Mouse (Mus musculus): Measurements from ENCODE around the gene Gm4907.
"Not testable (repeated sequence)": the region's sequence is repeated elsewhere in the genome, so short reads cannot be mapped to it uniquely, and the experiment has no call there.

Gene Gm4907

DNA sequence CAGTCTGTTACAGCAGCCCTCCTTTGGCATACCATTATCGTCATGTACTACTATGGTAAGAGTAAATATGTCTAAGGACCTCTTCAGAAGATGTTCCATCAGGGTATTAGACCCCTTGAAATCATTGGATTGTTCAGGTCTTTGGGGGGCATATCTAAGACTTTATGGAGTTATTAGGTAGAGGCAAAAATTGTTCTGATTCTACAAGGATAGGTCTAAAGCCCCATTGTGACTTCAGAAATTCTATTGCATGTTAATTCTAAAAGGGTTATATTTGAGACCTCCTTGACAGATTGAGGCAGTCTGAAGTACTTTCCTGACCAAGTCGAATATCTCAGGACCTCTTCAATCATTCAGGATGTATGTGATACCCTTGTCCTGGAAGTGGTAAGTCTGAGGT, at the start of gene Gm4907:
Gene Gm4907 (plus strand): TSS at position 301 of the 400 bp plus-strand sequence.
- not testable (repeated sequence) for DNase-seq (ENCODE audit: low read depth)

DNA sequence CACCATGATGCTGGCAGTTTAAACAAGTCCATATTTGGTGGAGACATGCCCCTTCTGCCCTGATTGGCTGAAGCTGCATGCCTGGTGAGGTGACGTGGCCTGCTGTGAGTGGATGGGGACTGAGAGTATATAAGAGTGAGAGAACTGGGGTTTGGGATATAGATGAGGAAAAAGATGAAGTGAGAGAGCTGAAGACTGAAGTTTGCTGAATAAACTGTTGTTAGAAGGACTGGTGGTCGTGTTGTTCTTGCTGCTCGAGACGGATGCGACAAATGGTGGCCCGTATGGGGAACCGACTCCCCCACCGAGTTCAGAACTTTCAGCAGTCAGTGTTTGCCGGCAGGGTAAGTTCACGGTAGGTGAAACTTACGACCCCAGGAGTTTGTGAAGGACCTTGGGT, 48.6 kb upstream of the Gm4907 start:
- not testable (repeated sequence) for DNase-seq (ENCODE audit: low read depth)

DNA sequence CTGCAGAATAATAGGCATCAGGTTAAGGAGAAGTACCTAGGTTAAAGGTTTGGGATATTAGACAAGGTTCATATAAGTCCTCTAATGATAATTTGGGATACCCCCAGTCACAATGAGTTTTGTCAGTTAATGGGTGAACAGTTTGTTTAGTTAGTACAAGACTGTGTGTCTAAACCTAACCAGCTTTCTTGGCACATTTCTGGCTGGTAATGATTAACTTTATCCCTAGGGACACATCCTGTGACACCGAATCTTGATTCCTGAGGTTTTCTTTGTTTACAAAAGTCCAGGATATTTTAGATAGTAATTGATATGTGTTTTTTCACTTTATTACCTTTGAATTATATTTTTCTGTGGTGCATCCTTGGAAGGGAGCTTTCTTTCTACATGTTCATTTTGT, 41.4 kb upstream of the Gm4907 start:
- DNase-seq (ENCODE audit: low read depth): no peak

DNA sequence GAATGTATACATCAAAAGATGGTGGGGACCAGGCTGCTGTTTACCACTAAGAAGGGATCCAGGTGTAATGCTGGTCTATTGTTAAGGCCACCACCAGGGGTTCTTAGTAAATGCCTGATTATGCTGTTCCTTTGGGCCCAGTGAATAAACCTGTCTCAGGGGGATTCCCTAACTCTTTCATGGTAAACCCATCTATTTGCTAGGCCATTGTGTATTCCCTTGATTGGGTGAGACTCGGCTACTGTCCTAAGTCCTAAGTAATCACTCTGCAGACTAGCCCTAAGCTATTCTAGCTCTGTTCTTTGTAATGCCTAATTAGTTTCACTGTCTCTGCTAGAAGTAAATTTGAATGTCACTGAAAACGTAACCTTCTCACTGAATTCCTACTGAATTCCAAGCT, 71.8 kb downstream of the Gm4907 start:
- DNase-seq (ENCODE audit: low read depth): no peak

Measured in naive thymus-derived CD4-positive, alpha-beta T cell, adult 2 months (primary cell).